Mouse (Mus musculus) monocyte, adult 5-6 weeks (primary cell): Measurements from ENCODE around the gene Armh4. TPM values are rescaled to one million over a fixed set of nuclear protein-coding genes. Genes with fewer than 3 reads are reported as not detected.
"Not testable (repeated sequence)": the region's sequence is repeated elsewhere in the genome, so short reads cannot be mapped to it uniquely, and the experiment has no call there.

Source experiments
- ATAC-seq: fragments of 153-309, 156-312 bp; replicated peaks from 2 replicates; pipeline ENCODE4 v1.8.0; 2017; ENCODE audit warnings: mild to moderate bottlenecking; ENCODE audit not compliant: low TSS enrichment, insufficient number of reproducible peaks, severe bottlenecking, poor library complexity, low FRiP score
- total RNA-seq: library from RNA; stranded (forward); fragments of 200-1000, 200-491, 200-594 nt; gene quantifications from 3 replicates; pipeline ENCODE4 v1.2.3, GENCODE M21; 2017

The Armh4 gene
- not detected in 3 replicates for total RNA-seq

DNA sequence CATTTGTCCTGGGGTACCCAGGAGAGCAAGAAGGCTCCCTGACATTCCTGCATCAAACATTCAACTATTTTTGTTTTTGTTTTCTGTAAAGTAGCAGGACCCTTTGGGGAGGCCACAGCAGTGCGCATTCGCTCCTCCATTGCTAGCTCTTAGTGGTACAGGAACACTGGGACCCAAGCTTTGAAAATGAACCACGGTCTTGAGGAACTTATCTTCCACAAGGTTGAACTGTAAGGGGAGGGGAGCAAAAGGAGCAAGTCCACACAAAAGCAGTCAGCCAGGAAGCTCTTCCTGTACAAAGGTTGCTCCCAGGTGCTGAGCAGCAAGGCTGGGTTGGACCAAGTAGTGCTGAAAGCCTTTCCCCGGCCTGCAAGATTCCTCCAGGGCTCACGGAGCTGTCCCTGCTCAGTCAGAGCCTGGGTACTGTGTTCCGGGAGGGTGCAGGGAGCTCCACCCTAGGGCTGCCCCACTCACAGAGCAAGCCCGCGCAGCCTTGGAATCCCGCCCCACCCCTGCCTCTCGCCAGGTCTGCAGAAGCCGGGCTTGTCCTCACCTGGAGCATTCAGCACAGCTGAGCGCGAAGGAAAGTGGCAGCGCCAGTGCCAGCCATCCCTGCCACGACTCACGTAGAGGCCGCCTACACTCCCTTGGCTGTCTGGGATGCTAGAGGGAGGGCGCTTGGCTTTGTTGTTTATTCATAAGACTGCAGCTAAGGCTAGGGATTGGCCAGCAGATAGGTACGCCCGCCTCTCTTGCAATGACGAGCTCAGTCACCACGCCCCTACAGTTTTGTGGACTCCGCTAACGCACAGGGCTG lies at the start of gene Armh4:
TSS of gene Armh4 (minus strand) at position 669 of the 817 bp plus-strand sequence.
- no peak for ATAC-seq

DNA sequence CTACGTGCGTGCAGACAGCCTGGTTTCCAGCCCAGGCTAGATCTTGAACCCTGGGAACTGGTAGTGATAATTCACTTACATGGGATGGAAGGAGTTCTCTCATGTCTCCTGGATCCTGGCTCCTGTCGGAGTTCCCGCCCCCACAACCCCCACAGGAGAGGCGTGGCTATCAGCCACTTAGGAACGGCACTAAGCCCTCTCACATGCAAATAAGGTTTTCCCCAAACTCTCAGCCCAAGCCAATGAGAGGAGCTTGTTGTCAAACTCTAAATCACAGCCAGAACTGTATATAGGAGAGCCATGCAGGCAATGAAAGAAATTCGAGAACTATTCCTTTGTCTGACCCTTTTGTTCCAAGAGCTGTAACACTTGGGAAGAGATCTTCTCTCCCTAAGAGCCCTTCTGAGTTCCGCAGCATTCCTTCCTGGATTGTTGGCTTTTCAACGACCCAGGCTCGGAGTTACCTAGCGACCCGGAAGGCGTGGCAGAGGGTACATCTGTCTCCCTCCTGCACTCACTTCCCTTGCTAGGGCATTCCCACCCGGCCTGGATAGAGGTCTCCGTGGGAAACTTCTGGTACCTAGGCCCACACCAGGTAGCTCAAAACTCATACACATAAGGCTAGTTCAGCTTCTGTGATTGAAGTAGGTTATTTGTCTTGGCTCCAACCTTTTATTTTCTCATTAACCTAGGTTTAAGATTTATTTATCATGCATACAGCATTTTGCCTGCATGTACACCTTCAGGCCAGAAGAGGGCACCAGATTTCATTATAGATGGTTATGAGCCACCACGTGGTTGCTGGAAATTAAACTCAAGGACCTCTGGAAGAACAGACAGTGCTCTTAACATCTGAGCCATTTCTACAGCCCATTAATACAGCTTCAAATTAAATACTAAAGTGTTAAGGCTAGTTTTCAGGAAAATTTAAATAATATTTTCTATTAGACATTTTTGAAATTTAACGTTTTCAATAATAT lies 46.3 kb upstream of the Armh4 start:
- no peak for ATAC-seq

DNA sequence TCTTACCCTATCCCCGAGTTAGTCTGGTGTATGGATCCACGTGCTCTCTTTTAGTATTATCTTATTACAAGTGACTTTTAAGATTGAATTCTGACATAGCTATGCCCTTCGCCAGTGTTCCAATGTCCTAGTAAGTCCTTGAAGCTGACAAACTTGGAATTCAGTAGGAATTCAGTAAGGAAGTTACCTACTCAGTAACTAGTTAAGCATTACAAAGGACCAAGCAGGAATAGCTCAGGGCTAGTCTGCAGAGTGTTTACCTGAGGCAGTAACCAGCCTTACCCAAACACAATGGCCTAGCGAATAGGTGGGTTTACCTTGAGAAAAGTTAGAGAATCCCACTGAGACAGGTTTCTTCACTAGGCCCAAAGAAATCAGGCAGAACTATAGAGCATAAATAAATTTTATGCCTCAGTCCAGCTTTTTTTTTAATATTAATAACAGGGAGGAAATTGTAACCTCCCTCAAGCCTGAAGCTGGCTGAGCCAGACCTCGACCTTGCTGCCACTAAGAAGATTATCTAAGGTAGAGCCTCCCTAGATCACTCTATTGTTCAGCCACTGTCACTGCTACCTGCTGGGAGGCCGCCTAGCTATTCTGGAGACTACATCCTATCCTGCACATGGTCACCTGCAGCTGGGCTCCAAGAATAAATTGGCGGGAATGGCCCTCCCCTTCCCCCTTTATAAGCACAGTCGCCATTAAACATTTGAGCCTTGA lies 36.7 kb upstream of the Armh4 start:
- not testable (repeated sequence) for ATAC-seq

DNA sequence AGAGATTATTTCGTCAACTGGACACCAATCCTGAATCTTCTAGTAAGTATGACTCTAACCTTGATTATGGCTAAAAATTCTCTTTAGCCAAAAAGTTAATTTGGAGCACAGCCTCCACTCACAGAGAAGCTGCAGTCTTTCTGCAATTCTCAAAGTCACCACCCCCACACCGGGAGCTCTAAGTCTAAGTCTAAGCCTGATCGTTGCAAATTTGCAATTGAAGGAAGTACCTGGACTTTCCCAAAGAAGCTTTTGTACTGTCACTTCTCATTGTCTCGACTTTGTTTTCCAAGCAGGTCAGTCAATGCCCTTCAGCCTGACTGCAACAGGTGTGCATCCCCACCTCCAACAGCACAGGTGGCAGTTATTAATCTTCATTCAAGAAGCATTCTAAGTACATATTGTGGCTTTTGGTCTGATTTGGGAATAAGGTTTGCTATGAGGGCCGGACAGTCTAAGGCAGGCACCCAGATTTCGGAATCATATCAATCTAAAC lies 35.6 kb upstream of the Armh4 start:
- not testable (repeated sequence) for ATAC-seq

DNA sequence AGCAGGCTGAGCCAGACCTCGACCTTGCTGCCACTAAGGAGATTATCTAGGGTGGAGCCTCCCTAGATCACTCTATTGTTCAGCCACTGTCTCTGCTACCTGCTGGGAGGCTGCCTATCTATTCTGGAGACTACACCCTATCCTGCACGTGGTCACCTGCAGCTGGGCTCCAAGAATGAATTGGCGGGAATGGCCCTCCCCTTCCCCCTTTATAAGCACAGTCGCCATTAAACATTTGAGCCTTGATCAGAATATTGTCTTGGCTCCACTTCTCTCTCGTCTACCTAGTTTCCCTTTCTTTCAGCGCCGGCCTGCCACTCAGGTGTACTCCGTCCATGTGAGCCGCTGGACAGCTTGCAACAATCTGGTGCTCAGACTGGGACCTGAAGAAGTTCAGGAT lies 29.8 kb upstream of the Armh4 start:
- not testable (repeated sequence) for ATAC-seq

DNA sequence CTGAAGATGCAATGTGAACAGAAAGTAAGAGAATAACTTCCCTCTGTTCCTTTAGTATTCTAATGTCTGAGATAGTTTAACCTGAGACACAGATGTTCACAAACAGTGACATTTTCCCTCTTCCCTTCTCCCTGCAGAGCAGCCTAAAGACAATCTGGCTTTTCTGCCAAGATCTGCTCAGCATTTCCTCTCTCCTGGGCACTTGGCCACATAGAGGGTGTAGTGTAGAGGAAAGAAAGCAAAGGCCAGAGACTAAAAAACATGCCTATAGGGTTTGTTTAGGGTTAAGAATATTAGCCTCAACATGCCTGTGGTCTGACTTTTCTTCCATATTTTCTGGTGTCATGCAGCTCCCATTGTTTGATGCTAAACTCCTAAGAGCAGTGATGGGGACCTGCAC lies 21.9 kb upstream of the Armh4 start:
- ATAC-seq = not testable (repeated sequence)

DNA sequence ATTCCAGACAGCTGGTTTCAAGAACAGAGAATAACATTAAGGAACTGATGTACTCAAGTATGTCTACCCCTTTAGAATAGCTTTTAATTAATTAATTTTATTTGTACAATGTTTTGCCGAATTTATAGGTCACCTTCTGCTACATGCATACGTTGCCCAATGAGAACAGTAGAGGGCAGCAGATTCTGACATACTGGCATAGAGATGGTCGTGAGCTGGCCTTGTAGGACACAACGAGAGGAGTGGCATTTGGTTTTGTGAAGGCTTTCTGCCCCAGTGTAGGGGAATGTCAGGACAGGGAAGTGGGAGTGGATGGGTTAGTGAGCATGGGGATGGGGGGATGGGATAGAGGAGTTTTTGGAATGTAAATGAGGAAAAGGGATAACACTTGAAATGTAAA lies 18.3 kb upstream of the Armh4 start:
- no peak for ATAC-seq

DNA sequence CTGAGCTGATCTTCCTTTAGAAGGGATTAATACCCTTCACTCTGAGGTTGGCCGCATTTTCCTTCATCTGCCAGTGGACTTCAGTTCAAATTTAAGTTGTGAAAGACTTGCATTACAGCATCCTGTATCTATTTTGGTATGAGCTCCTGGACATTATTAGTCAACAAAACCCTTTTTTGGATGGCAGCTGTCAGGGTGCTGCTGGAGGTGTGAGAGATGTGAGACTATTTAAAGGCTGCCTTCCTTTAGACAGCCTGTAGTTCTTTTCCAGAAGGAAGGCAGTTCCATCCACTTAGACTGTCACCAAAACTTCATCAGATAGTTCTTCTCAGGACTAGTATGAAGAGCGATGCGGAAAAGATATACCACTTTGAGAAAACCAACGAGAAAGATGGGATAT lies 10.8 kb upstream of the Armh4 start:
- ATAC-seq = no peak

DNA sequence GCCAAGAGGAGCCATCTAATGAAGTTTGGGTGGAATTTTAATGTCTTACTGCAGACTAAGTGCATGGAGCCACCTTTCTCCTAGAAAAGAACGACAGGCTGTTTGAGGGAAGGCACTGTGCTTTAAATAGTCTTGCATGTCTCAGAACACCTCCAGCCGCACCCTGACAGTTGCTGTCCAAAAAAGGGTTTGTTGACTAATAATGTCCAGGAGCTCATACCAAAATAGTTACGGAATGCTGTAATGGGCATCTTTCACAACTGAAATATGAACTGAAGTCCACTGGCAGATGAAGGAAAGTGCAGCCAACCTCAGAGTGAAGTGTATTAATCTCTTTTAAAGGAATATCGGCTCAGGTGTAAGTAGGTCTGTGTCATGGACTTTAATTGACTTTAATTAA lies 7.4 kb upstream of the Armh4 start:
- ATAC-seq = no peak

DNA sequence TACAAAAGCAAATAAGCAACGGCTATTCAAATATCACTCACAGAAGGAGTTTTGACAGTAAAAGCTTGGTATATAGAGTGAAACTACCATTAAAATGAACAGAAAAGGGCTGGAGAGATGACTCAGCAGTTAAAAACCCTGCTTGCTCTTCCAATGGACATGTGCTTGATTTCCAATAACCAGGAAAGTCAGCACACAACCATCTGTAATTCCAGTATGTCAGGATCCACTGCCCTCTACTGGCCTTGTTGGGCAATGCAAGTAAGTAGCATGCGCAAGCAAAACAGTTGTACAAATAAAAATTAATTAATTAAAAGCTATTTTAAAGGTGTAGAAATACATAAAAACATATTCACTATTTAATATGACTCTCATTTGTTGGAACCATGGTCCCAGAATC lies 2.6 kb upstream of the Armh4 start:
- ATAC-seq = no peak

DNA sequence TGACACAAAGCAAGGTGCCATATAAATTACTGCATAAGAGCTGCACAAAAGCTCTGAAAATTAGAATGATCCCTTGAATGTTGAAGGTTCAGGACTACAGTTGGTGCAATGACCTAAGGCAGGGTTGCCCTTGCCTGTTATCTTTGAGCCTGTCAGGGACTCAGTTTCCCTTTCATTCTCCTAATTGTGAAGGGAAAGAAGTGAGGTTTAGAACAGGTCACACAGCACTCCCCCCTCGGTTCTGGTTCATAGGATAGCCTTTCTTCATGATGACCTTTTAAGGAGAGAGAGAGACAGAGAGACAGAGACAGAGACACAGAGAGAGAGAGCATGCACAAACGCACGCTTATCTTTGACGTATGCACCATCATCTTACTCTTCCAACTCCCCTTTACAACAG lies 683 bp upstream of the Armh4 start:
- ATAC-seq = no peak

DNA sequence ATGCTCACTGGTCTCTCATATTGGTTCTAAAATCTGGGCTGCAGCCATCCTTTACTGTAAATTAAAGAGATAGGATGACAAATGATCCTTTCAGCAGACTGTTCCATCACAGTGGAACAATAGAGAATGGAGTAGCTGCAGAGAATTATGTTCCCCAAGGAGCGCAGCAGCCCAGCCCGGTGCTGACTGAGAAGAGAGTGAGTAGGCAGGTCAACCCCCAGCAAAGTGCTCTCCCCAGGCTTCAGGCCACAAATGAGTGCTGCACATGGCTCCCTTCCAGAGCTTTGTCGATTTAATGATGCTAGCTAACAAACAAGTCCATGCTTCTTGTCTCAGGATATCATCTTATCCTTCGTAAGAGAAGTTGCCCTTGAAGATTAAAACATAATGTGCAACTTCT lies 2.8 kb downstream of the Armh4 start:
- no peak for ATAC-seq

DNA sequence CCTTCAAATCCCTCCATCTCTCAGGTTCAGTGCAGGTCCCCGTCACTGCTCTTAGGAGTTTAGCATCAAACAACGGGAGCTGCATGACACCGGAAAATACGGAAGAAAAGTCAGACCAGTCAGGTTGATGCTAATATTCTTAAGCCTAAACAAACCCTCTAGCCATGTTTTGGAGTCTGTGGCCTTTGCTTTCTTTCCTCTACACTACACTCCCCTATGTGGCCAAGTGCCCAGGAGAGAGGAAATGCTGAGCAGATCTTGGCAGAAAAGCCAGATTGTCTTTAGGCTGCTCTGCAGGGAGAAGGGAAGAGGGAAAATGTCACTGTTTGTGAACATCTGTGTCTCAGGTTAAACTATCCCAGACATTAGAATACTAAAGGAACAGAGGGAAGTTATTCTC lies 5.6 kb downstream of the Armh4 start:
- ATAC-seq = not testable (repeated sequence)

DNA sequence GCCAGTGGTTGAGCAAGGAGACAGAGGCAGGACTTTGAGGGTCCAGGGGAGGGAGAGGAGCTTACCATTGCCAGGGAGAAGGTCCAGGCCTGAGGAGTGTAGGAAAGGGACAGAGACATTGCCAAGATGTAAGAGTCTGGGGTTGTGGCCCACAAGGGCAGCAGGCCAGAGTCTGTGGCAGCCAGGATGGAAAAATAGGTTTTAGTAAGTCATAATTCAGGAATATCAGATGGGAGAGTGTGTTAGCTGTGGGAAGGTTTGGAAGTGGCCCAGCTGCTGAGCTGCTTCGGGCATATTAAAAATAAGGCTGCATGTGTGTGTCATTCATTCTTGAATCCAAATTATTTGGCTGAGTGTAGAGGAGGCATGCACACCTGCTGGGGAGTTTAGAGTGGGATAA lies 11.4 kb downstream of the Armh4 start:
- ATAC-seq = no peak

DNA sequence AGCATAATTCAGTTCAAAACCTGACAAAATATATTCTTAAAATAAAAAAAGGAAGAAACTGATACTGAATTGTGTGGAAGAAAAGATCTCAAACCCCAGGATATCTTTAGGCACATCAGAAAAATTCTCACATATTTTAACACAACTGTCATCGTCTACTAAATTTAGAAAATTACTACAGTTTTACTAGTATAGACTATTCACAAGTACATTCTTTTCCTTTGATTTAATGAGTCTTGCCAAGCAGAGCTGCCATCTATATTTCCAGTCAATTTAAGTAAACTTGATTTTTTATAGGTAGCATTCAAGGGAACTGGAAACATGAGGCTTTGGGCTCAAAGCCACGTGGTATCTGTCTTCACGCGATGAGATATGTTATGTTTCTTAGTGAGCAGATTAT lies 16.6 kb downstream of the Armh4 start:
- ATAC-seq = no peak

DNA sequence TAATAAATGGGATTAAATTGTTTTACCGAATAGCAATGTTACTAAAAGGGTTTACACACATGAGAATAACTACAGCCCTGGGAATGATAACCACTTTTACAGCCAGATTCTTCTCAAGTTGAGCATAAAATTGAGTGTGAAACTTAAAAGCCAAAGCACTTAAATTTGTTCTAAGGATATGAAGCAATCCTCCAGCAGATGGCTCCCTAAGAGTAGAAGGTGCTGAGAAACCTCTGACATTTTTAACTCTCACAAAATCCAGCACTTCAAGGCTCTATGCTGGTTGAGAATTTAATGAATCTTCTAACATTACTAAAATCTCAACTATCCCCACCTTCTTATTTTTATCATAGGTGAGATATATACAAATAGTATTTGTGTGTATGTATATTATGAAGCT lies 27.3 kb downstream of the Armh4 start:
- ATAC-seq = no peak

DNA sequence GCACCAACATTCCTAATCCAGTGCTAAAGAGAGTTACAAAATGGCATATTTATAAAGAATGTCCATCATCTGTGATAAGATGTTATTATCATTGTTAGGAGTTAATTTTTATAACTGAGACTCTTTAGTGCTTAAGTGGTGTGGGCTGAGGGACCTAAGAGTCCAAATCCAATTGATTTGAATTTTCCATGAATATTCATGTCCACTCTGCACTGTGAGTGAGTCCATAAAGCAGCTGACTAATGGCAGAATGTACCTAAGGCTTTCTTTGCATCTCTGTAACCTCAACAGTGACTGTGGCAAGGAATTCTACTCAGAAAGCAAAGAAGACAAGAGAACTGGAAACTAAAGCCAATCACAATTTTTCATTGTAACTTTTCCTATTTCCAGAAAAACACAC lies 30.6 kb downstream of the Armh4 start:
- no peak for ATAC-seq

DNA sequence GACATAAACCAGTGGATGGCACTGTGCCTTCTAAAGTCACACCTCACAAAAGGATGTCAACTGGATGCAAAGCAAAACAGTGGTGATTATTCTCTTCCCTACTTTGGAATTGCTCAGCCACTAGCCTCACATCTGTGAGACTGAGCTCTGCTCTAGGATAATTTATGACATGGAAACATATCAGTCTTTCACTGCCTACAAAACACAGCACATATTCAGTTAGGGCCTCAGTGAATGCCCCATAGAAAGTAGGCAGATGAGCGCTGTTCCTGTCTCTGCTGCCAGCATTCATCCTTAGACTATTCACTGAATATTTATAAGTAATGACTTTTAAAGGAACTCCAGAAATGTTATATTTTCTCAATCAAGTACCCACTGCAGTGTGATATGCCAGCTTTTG lies 37.3 kb downstream of the Armh4 start:
- ATAC-seq = no peak

DNA sequence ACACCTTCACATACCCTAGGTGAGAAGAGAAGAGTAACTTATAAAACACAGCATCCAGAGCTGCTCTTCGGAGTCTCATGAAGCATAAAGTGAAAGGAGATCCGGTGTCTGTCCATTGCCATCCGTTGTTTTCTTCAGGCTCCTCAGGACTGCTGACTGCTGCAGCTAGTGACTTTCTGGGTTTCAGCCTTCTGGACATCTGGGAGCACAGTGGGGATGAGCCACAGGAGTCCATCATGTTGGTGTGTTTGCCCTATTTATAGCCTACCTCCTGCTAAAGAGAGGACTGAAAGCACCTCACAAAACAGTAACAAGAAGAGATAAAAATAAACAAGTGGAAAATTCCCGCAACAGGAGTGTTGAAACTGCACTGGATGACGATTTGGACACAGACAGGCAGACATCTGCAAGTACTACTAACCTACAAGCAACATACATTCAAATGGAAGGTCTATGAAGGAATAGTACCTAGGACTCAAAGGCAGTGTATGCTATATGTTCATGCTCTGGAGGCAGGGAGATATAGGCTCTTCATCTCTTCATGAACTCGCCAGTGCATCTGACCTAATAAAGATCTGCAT lies 39.1 kb downstream of the Armh4 start:
- ATAC-seq = no peak
